Mouse (Mus musculus) mouse trophoblast stem cell (cell line): Measurements from ENCODE around the gene Tmem206.

Source experiments
- in situ Hi-C, 2 experiments: fragments of 300-500 bp; cut with MseI, MboI; formaldehyde crosslinking; loops; 2 replicates in 1 of 2; 3 replicates in 1 of 2; pipeline ENCODE4 v1.15.1; 2025

The Tmem206 gene

DNA sequence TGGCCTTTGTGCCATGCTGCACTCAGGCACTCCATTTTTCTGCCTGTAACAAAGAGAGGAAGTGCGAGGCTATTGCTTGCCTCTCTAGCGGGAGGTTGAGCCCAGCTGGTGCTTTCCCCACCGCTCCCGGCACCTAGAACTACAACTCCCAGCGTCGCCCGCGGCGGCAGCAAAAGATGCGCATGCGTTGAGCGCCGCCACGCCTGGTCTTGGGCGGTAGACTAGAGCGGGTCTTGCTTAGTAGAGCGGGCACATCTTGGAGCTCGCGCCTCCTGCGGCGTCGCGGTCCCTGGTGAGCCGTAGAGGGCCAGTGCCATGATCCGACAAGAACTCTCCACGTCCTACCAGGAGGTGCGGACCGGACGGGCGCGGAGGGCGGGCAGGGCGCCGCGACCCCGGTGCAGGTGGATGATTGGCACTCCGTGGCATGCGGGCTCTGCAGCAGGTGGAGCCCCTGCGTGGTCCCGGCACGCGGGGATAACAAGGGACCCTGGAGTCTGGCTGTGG, at the start of gene Tmem206:
Tmem206 (plus strand) TSS at position 187 of the 507 bp plus-strand sequence.
- in situ Hi-C loops = no loop called here

DNA sequence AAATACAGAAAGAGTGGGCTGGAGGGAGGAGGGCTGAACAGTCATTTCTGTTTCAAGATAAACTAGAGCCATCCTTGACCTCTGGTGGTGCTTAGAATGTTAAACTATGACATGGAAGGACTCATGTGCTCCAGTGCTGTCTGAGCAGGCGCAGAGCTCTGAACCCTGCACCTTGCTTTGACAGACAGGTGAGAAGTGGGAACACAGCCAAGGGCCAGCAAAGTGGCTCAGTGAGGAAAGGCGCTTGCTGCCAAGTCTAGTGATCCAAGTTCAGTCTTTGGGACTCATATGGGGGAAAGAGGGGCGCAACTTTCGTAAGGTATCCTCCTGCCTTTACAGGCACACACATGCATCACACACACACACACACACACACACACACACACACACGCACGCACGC, 49.5 kb upstream of the Tmem206 start:
- in situ Hi-C loops = no loop called here

DNA sequence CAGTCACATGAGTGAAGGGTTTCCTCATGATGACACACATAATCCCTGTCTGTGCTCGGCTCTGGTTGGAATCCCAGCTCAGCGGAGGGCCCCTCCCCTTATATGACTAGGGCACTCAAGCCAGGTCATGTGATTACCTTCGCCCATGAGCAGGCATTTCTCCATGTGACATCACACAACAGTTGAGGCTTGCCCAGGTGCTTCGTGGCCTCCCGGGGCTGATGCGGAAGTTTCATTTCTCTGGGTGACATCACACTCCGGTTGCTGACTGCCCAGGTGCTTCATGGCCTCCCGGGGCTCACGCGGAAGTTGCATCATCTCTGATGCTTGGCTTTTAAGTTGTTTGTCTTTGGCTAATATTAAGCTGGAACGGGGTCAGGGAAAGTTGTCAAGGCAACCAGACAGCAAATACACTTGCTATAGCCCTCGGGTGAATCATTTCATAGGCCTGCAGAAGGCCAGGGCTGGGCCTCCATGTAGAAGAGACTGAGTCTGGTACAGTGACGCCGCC, 48.1 kb upstream of the Tmem206 start:
- in situ Hi-C loops = no loop called here

DNA sequence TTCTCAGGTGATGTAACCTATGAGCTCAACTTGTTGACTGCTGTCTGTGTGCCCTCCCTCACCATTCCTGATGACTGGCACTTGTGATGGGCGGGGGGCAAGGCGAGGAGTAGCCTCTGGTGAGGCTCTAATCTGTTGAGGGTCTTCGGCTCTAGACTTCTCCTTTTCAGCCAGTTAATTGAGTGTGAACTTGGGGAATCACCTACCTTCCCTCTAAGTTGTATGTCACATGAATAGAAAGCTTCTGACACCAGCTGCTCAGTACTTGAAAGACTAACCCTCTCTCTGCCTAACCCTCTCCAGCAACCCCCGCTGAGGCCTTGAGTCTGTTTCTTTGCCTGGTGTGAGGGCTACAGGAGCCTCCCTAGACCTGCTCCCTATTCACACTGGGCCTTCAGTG, 47.4 kb upstream of the Tmem206 start:
- in situ Hi-C loops = no loop called here

DNA sequence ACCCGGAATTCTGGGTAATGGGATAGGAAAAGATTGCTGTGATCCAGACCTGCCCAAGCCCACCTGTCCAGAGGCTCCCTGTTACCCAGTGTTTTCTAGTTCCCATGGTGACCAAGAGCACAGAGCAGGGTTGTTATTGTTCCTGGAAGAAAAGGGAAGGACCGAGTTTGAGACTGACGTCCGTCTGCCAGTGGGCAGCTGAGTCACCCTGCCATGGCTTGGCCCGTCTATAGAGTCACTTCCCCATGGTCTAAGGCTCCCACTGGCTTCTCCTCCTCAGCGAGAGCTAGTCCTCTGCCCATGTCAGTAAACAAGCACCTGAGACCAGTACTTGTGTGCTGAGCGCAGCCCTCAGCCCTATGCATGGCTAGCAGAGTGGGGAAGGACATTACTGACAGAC, 44.5 kb upstream of the Tmem206 start:
- in situ Hi-C loops = loop anchor here in 1 of 2 experiments (10.0 kb wide), 1 partner anchor 186 kb away; the partner anchor contains the start of gene Batf3

DNA sequence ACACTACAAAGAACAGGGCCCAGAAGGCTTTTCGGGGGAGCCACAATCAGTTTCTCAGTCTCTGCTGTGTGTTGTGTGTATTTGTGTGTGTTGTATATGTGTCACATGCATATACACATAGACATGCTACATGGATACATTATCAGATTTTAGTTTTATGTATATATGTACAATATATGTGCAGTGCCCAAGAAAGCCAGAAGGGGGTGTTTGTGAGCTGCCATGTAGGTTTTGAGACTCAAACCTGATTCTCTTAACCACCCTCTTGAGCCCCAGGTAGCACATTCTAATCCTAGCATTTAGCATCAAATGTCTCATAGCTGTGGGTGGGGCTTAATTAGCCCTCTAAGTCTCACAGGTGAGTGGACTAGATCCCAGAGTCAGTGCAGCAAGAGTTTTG, 43.4 kb upstream of the Tmem206 start:
- in situ Hi-C loops = loop anchor here in 1 of 2 experiments (10.0 kb wide), 1 partner anchor 188 kb away; the partner anchor contains the start of gene Batf3

DNA sequence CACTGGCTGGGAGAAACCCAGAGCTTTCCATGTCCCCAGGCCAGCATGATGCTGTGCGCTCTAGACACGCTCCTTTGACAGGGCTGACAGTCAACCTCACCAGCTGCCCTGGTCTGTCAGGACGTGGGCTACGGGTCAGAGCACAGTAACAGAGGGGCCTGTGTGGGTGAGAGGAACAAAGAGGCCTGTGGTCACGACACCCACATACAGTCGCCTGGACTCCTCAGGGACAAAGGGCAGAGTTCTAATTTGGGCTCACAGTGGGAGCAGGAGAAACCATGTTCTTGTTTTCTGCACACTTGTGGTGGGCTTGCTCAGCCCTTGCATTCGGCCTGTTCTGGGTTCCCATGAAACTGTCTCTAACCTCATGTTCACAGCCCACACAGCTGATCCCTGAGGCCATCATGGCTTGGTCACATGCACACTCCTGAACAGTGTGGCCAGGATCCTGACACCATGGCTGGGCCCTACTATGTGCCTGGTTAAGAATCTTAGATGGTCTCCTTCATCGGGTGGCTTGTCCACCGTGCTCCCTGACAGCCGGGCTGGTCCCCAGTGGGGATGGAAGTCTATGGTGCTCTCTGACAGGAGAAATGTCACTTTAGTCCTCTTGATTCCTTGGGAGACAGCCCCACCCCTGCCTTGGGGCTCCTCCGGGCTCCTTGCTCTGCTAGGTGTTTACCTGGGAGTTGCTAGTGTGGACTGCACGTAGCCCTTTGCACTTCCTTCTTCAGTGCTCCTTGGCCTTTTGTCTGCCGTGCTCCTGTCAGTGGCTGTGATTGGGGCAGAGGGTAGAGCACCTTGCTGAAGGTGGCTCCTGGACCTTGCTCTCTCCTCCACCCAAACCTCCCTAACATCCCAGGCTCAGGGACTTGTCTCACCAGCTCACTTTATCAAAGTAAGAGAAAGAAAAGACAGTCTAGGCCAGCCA, 42.3 kb upstream of the Tmem206 start:
- in situ Hi-C loops = loop anchor here in 1 of 2 experiments (10.0 kb wide), 1 partner anchor 189 kb away; the partner anchor contains the start of gene Batf3

DNA sequence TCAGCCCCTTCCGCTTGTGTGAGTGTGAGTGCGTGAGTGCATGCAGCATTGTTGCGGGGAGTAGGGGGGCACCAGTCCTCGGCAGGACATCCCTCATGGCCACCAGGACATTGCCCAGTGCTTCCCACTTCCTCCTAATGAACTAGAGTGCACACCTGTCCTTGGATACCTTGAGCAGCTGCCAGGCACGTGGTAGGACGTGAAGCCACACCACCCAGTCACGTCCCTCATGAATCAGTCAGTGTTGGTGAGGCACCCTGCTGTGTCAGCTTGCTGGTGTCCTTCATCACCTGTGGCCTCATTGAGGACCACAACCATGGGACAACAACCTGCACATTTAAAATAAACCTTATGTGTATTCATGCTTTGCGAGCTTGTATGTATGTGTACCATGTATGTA, 41.2 kb upstream of the Tmem206 start:
- in situ Hi-C loops = loop anchor here in 1 of 2 experiments (10.0 kb wide), 1 partner anchor 190 kb away; the partner anchor contains the start of gene Batf3

DNA sequence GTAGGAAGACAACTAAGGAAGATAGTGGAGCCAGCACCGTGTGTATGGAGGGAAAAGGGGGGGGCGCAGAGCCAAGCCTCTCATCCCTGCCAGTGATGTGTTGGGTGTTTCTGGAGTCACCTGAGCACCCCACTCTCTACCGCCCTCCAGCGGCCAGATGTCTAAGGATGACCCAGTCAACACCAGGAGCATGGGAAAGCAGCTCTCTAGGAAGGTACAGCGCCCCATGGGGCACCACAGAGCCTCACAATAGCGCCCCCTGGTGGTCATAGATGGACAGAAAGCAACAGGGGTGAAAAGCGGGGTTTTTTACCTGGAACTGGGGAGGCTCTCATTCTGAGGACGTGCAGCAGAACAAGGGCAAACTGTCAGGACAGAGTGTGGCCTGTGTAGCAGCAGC, 37.0 kb upstream of the Tmem206 start:
- in situ Hi-C loops = loop anchor here in 1 of 2 experiments (10.0 kb wide), 1 partner anchor 194 kb away; the partner anchor contains the start of gene Batf3

DNA sequence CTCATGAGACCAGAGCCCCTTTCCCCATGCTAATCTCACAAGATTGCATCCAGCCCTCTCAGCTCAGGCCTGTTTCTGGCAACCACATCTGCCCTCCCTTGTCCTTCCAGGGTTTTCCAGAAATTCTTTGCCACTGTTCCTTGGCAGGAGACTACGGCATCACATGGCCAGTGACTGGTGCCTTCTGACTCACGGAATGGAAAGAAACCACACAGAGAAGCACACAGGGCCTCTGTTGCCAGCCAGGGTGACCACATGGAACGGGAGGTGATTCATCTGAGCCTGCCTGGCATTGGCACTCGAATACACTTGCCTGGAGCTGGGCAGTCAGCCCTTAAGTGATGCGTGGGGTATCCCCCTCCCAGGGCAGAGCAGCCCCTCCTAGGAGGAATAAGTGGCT, 33.4 kb upstream of the Tmem206 start:
- in situ Hi-C loops = no loop called here

DNA sequence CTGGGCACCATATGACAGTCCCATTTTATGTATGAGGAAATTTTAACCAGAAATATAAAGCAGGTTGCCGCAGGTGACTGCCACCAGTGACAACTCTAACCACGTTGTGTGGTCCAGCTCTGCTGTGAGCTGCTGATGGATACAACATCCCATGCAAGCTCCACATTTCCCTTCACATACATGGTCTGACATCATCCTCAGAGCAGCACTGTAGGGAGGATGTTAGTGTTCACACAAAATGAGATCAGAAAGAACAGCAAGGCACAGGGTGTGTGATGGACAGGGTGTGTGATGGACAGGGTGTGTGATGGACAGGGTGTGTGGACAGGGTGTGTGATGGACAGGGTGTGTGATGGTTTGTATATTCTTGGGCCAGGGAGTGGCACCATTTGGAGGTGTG, 32.7 kb upstream of the Tmem206 start:
- in situ Hi-C loops = no loop called here

DNA sequence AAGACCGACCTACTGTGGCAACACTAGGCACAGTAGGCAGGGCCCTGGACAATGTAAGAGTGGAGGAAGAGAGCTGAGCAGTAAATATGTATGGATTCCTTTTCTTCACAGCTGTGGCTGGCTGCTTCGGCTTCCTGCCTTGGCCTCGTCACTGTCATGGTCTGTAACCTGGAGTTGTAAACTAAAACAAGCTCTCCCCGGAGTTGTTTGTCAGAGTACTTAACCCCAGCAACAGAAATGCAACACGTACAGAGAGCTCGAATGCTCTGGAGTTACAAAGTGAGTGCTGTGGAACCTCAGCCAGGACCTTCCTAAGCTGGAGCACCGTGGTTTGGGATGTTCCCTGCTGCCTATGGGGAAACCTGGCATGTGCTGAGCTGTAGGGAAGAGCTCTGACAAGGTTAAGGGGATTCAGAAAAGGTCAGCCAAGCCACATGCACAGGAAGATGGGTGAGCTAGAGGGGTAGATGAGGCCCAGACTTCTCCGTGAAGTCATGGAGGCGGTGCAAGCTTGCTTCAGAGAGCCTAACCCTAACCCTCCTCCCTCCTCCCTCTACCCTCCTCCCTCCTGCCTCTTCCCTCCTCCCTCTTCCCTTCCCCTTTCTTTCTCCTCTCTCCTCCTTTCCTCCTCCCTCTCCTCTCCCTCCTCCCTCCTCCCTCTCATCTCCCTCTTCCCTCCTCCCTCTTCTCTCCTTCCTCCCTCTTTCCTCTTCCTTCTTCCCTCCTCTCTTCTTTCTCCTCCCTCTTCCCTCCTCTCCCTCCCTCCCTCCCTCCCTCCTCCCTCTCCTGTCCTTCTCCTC, 31.5 kb upstream of the Tmem206 start:
- in situ Hi-C loops = no loop called here

DNA sequence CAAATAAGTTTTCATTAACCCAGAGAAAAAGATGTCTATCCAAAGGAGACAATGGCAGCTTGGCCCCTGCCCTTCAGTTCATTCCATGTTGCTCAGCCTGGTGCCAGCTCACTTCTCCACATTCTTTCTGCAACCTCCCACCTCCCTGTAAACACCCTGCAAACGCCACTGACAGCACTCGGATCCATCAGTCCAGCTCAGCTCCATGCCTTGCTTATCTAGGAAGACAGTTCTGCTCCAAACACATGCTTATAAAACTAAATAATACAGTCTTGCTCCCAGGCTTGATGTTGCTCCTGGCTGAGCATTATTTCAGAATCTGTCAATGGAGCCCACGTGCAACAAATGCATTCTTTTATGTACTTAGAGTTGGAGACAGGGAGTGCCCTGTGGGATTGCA, 29.9 kb upstream of the Tmem206 start:
- in situ Hi-C loops = no loop called here

DNA sequence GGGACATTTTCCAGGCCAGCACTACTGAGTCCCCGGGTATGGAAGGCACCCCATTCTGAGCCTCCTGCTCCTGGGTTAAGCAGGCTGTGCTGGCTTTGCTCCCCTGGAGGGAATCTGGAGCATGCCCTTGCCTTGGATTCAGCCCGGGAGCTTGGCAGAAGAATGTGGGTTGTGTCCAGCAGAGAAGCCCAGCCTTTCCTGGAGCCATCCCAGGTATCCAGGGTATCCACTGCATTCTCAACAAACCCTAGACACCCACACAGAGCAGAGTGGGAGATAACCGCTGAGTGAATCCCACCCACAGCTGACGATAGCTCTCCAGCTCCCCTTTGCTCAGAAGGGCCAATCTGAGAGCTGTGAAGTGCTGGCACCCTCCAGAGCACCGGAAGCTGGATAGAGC, 29.3 kb upstream of the Tmem206 start:
- in situ Hi-C loops = no loop called here

DNA sequence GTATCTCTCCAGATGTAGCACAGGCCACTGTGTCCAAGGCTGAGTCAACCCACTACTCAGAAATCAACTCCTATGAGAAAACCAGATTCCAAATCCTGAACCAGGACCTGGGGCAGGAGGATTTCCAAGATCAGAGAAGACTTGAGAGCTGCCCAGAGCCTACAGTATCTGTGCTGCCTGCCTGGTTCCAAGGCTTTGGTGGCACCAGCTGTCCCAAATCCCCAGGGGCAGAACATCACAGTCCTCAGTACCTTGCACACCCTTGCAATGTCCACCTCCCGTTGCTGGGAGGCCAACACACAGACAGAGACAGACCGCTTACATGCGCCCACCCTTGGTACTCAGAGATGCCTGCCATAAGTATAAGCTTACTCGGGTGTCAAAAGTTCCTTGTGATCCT, 27.4 kb upstream of the Tmem206 start:
- in situ Hi-C loops = no loop called here

DNA sequence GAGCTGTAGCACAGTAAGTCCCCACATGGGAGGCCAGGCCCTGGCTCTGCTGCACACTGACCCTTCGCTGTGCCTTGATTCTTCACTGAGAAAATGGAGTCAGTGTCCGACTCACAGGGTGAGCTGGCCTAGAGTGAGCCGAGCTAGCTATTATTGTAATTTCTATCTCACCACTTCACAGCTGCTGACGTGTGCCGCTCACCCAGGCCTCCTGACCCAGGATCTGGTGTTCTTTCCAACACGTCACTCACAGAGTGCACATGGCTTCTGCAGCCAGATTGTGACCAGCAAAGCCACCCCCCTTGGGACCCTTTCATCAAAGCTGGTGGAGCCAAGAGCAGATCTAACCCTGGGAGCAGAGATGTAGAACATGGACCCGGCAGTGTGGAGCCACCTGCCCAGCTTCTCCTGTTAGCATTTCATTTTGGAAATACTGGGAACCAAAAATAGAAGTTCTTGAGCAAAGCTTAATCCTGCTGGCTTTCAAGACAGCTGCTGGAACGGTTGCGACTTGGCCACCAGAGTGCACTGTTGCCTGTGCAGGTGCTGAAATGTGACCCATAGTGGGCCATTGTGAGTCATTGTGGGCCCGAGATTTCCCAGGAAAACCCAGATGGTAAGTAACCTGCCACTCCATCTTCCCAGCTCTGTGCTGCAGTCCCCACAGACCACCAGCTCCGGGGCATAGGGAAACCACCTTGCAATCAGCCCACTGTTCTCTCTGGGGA, 26.3 kb upstream of the Tmem206 start:
- in situ Hi-C loops = no loop called here

DNA sequence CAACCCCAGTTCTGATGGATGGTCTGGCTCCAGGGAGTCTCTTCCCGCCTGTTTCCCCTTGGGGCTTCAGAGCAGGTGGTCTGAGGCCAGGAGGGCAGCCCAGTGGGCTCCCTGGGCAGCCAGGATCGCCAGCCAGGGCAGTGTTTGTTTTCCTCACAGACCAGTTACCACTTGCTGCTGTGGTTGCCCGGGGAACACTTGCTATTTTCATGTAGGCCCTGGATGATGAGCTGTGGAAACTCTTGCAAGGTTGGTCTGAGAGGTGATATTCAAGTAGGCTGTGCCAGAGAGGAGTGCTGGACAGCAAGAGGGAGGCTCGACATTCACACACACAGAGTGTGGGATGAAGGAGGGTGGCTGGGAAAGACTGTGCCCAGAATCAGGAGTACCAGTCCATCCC, 23.8 kb upstream of the Tmem206 start:
- in situ Hi-C loops = no loop called here

DNA sequence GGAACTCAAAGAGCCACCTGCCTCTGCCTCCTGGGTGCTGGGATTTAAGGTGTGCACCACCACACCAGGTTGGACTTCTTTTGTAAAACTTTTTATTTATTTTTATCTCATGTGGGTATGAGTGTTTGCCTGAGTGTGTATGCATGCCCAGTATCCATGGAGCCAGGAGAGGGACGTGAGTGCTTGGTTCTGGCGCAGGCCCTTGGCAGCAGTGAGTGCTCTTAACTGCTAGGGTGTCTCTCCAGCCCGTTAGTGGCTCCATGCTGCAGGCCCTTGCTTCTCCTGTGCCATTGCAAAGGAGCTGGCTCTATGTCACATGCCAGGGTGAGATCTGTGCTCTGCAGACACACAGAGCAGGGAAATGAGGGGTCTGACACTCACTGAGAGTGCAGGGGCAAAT, 22.0 kb upstream of the Tmem206 start:
- in situ Hi-C loops = no loop called here

DNA sequence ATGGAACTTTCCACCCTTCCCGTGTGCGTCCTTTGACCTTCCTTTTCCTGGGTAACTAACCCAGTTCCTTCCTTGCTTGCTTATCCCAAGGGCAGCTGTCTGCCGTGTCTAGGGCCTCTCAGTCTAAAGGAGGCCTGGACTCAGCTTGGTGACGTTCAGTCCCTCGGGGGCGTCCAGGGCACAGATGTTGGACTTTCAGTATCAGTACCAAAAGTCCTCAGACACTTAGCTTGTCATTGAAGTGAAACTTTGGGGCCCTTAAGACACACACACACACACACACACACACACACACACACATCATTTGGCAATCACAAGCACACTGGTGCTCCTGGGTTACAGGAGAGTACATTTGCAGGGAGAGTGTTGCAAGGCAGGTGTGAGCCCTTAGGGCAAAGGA, 21.5 kb upstream of the Tmem206 start:
- in situ Hi-C loops = no loop called here

DNA sequence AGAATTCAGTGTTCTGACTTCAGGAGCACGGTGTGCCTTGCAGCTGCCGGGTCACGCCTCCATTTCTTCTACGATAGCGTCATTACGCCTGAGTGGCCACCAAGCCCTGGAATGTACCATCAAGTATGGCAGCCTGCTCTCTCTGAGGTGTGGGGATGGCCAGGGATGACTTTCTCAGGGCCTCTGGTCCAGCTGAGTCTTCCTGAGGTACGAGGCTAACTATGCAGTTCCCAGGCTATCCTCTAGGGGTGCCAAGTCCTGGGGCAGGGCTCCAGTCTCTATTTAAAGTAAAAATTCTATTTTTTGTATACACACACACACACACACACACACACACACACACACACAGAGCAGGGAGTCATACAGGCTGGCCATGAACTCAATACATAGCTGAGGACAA, 20.1 kb upstream of the Tmem206 start:
- in situ Hi-C loops = no loop called here

DNA sequence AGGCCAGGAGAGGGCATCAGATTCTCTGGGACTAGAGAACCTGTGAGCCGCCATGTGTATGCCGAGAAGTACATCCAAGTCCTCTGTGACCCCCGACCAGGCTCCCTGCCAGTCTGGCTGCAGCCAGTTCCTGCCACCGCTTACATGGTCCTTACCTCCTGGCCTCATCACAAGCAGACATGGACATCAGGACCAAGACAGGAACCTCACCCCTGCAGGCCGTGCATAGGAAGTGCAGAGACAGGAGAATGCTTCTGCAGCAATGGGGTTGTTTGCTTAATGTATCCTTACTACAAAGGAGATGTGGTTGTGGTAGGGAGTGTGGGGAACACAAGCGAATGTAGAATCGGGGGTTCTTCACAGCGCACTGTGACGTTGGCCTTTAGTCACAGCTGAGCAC, 19.4 kb upstream of the Tmem206 start:
- in situ Hi-C loops = no loop called here
